Mouse (Mus musculus) embryonic facial prominence, embryonic 13.5 days (tissue): ENCODE data around the gene Ccr1. TPM values are rescaled to one million over a fixed set of nuclear protein-coding genes. Genes with fewer than 3 reads are reported as not detected.
A peak's percentile ranks its signal among the peaks of the same experiment; 100 is the strongest.
"Not testable (repeated sequence)": the region's sequence is repeated elsewhere in the genome, so short reads cannot be mapped to it uniquely, and the experiment has no call there.

Experiments used
- ATAC-seq: fragments of 200-750 bp; cut with Nextera tagmentation; 2 replicates; pipeline ENCODE4 v1.8.0; 2017; ENCODE audit warnings: low read depth; ENCODE audit not compliant: insufficient number of reproducible peaks, insufficient read depth, low FRiP score, low TSS enrichment
- H3K27ac ChIP-seq: fragments of 300-500 bp; sonication (generic); 2 replicates; pipeline ENCODE4 v1.5.1; 2015; ENCODE audit warnings: moderate library complexity, mild to moderate bottlenecking, inconsistent platforms
- H3K27me3 ChIP-seq: fragments of 300-500 bp; sonication (generic); 2 replicates; pipeline ENCODE4 v1.6.1; 2015; ENCODE audit warnings: mild to moderate bottlenecking, inconsistent platforms
- H3K36me3 ChIP-seq: fragments of 300-500 bp; sonication (generic); 2 replicates; pipeline ENCODE4 v1.6.1; 2015; ENCODE audit warnings: mild to moderate bottlenecking, inconsistent platforms
- H3K4me1 ChIP-seq: fragments of 300-500 bp; sonication (generic); 2 replicates; pipeline ENCODE4 v1.6.1; 2015; ENCODE audit warnings: inconsistent platforms
- H3K4me2 ChIP-seq: fragments of 300-500 bp; sonication (generic); 2 replicates; pipeline ENCODE4 v1.6.1; 2015; ENCODE audit warnings: moderate library complexity, mild to moderate bottlenecking, inconsistent platforms
- H3K4me3 ChIP-seq: fragments of 300-500 bp; sonication (generic); 2 replicates; pipeline ENCODE4 v1.5.1; 2015; ENCODE audit warnings: mild to moderate bottlenecking, inconsistent platforms
- H3K9ac ChIP-seq: fragments of 300-500 bp; sonication (generic); 2 replicates; pipeline ENCODE4 v1.6.1; 2015; ENCODE audit warnings: mild to moderate bottlenecking, inconsistent platforms
- H3K9me3 ChIP-seq: fragments of 300-500 bp; sonication (generic); 2 replicates; pipeline ENCODE4 v1.6.1; 2016; ENCODE audit warnings: inconsistent platforms
- WGBS: fragments of 180-500 bp; shearing (Covaris S2); methylation state at CpG from one replicate; pipeline ENCODE4 v1.1.7; 2015; ENCODE audit warnings: mixed read lengths; 5-methylcytosine and 5-hydroxymethylcytosine counted together
- polyA plus RNA-seq: library from polyadenylated mRNA; unstranded; fragments of >200 nt; fragmentation: Nextera tagmentation; extraction: Ambion mirVana; gene quantifications from 2 replicates; pipeline ENCODE4 v1.2.1, GENCODE M21; 2015

The Ccr1 gene
- polyA plus RNA-seq, 1 experiment from 2014 or later, result 1.9 TPM

- Histone ChIP-seq H3K4me1 (peaks cover 28% of the 10 kb centered on the region), H3K9ac (peak overlapping the region; percentile 75), H3K4me3 (peak overlapping the region; percentile 57), H3K36me3 (no peaks in the 10 kb centered on the region), H3K4me2 (peak overlapping the region; percentile 78), H3K9me3 (no peaks in the 10 kb centered on the region), H3K27me3 (peaks cover 17% of the 10 kb centered on the region), H3K27ac (peak overlapping the region; percentile 83)
- ATAC-seq, result peak; percentile 83
- WGBS, result 1% methylated on average over 49 of the region's 49 CpGs
These were observed 43.9 kb downstream of the Ccr1 start for GRCm38 (mm10) chr9:123924589-123925066.

DNA sequence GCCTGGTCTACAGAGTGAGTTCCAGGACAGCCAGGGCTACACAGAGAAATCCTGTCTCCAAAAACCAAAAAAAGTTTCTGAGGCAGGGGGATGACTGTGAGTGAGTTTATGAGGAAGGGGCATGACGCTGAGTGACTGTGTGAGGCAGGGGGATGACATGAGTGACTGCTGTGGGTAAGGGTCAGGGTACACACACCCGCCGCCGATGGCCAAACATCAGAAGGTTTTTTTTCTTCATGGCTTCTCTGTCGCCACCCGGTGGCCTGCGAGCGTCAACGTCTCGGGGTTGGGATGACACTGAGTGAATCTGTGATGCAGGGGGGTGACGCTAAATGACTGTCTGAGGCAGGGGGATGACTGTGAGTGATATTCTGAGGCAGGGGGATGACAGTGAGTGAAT lies 44.5 kb downstream of the Ccr1 start:
- 0 out of 2 replicates have a peak, but pooled peaks have one; percentile 48 for ATAC-seq
- Histone ChIP-seq H3K27me3 (peaks cover 17% of the 10 kb centered on the region), H3K4me2 (peak overlapping the region; percentile 78), H3K4me3 (peak overlapping the region; percentile 57), H3K4me1 (peaks cover 28% of the 10 kb centered on the region)
- not testable (repeated sequence) for H3K27ac ChIP-seq, H3K36me3 ChIP-seq, H3K9me3 ChIP-seq, H3K9ac ChIP-seq
- 0% methylated on average over 11 of the region's 11 CpGs for WGBS

DNA sequence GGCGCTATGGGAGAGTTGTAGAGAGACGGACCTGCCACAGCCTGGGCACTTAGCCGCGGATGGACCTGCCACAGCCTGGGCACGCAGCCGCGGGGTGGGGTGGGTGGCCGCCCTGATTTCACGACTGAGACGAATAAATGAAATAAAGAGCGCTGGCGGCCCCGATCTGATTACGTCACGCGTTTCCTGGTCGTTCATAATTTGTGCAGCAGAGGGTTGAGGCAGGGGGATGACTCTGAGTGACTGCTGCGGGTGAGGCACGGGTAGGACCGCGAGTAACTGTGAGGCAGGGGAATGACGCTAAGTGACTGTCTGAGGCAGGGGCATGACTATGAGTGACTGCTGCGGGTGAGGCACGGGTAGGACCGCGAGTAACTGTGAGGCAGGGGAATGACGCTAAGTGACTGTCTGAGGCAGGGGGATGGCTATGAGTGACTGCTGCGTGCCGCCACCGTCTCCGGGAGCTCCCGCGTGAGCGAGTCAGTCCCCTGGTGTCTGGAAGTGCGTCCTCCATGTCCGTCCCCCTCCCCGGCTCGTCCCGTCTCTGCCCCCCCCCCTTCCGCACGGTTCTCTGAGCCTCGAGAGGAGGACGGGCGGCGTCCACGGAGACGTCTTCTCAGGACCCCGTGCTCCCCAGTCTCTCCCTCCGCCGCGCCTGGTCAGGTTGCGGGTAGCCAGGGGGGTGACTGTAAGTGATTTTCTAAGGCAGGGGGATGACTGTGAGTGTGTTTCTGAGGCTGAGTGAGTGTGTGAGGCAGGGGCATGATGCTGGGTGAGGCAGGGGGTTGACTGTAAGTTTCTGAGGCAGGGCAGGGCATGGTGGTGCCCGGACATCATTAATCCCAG lies 45.1 kb downstream of the Ccr1 start:
- Histone ChIP-seq H3K27ac (no peak overlapping the region), H3K9me3 (no peaks in the 10 kb centered on the region), H3K4me2 (peak overlapping the region; percentile 78), H3K27me3 (peaks cover 17% of the 10 kb centered on the region), H3K9ac (0 out of 2 replicates have a peak overlapping the region, but pooled peaks have one; percentile 44), H3K4me3 (peak overlapping the region; percentile 57), H3K36me3 (no peaks in the 10 kb centered on the region), H3K4me1 (peaks cover 27% of the 10 kb centered on the region)
- no peak for ATAC-seq
- WGBS, result under 1% methylated on average over 47 of the region's 53 CpGs

Other genes with a start within 250 kb of the Ccr1 start
- gene Cxcr6, start 162.2 kb downstream of the Ccr1 start, polyA plus RNA-seq, result 0.31 and 0.45 TPM in 2 replicates
- 15.2 and 17.4 TPM in 2 replicates for gene Fyco1, start 116.8 kb downstream of the Ccr1 start, polyA plus RNA-seq
- gene Xcr1, start 106.7 kb downstream of the Ccr1 start, polyA plus RNA-seq, result not detected in 2 replicates
- not detected in 2 replicates for gene Ccr1l1, start 9.7 kb upstream of the Ccr1 start, polyA plus RNA-seq
- 0.06 and 0.10 TPM in 2 replicates for gene Ccr3, start 53.3 kb upstream of the Ccr1 start, polyA plus RNA-seq
- gene Ccr2, start 133.3 kb upstream of the Ccr1 start, polyA plus RNA-seq, result 1.8 and 2.0 TPM in 2 replicates
- gene Ccr5, start 152.9 kb upstream of the Ccr1 start, polyA plus RNA-seq, result 0.51 and 1.3 TPM in 2 replicates